Mouse (Mus musculus) layer of hippocampus, adult 11-12 months (tissue): Measurements from ENCODE around the gene Hcn1.
"Not testable (repeated sequence)": the region's sequence is repeated elsewhere in the genome, so short reads cannot be mapped to it uniquely, and the experiment has no call there.

Experiments used
- DNase-seq: peaks from one replicate; pipeline ENCODE4 v3.0.0; 2022; ENCODE audit warnings: low spot score

Gene Hcn1

GRCm38 (mm10) chr13:117877787-117878186 lies 275.7 kb downstream of the Hcn1 start:
- DNase-seq, result no peak

GRCm38 (mm10) chr13:117880471-117881225 lies 278.5 kb downstream of the Hcn1 start:
- no peak for DNase-seq

GRCm38 (mm10) chr13:117892076-117892475 lies 290.0 kb downstream of the Hcn1 start:
- DNase-seq, result no peak

GRCm38 (mm10) chr13:117898052-117898451 lies 295.9 kb downstream of the Hcn1 start:
- no peak for DNase-seq

GRCm38 (mm10) chr13:117907801-117908200 lies 305.7 kb downstream of the Hcn1 start:
- no peak for DNase-seq

- no peak for DNase-seq
Observed at GRCm38 (mm10) chr13:117929734-117930133, 327.6 kb downstream of the Hcn1 start.

GRCm38 (mm10) chr13:117931746-117932145 lies 329.6 kb downstream of the Hcn1 start:
- DNase-seq, result no peak

GRCm38 (mm10) chr13:117938761-117939160 lies 336.6 kb downstream of the Hcn1 start:
- DNase-seq, result no peak

- DNase-seq, result no peak
Observed at GRCm38 (mm10) chr13:117940536-117941280, 338.6 kb downstream of the Hcn1 start.

GRCm38 (mm10) chr13:117946843-117947242 lies 344.7 kb downstream of the Hcn1 start:
- no peak for DNase-seq

GRCm38 (mm10) chr13:117947704-117948376 lies 345.7 kb downstream of the Hcn1 start:
- no peak for DNase-seq

GRCm38 (mm10) chr13:117958496-117959421 lies 356.6 kb downstream of the Hcn1 start:
- DNase-seq, result no peak

- DNase-seq, result no peak
Observed at GRCm38 (mm10) chr13:117964620-117965019, 362.5 kb downstream of the Hcn1 start.

GRCm38 (mm10) chr13:117975382-117975781 lies 373.3 kb downstream of the Hcn1 start:
- DNase-seq, result no peak

GRCm38 (mm10) chr13:117975823-117976222 lies 373.7 kb downstream of the Hcn1 start:
- no peak for DNase-seq

- no peak for DNase-seq
Observed at GRCm38 (mm10) chr13:117984339-117984738, 382.2 kb downstream of the Hcn1 start.

GRCm38 (mm10) chr13:117999767-118000488 lies 397.8 kb downstream of the Hcn1 start:
- no peak for DNase-seq

- no peak for DNase-seq
Observed at GRCm38 (mm10) chr13:118000538-118000937, 398.4 kb downstream of the Hcn1 start.

- no peak for DNase-seq
Observed at GRCm38 (mm10) chr13:118021176-118021575, 419.1 kb downstream of the Hcn1 start.

- not testable (repeated sequence) for DNase-seq
Observed at GRCm38 (mm10) chr13:118022891-118023290, 420.8 kb downstream of the Hcn1 start.

- no peak for DNase-seq
Observed at GRCm38 (mm10) chr13:118023381-118023780, 421.3 kb downstream of the Hcn1 start.
